ENCODE assay signal across 13 mouse cellular contexts in the genomic region with DNA sequence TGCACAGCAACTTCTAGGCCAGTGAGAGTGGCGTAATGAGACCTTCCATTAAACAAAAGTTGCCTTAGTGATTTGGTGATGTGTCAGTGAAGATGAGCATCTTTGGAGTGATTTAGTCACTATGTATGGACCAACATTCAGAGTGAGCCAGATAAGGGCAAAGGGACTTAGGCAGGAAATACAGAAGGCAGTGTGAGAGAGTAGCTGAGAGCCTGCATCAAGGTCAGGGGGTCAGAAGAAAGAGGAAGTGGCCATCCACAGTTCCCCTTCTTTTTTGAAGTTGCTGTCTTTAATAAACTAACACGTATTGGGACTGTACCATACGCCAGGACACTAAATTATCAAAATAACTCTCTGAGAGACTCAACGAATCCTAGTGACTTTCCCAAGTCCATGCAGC.
A peak's percentile ranks its signal among the peaks of the same experiment; 100 is the strongest.
DNase-seq lines count a peak whose midpoint lies in the region; ATAC-seq and TF ChIP-seq lines count a peak whose summit lies in the region.
"Had no signal": no experiment of that assay in that cellular context is flagged by ENCODE, and none has a peak within 500 bp of the region (broad histone marks: within the 10 kb centered on the region; RNA-seq: fewer than 3 reads in every experiment).

No protein-coding gene starts in this region.

- no peaks in the 10 kb centered on the region for H3K36me3 ChIP-seq in kidney, embryonic 14.5 days (ENCODE audit: control insufficient read depth, insufficient read depth, low read length)
- no peaks in the 10 kb centered on the region for H3K36me3 ChIP-seq in stomach, embryonic 14.5 days (ENCODE audit: control insufficient read depth, insufficient read depth, low read length)
- H3K36me3 ChIP-seq in stomach, postnatal 0 days (ENCODE audit: control insufficient read depth, insufficient read depth, low read length) = no peaks in the 10 kb centered on the region
- H3K36me3 ChIP-seq in hindbrain, embryonic 11.5 days (ENCODE audit: control insufficient read depth, insufficient read depth, low read length) = no peaks in the 10 kb centered on the region
- H3K36me3 ChIP-seq: hindbrain, embryonic 13.5 days; limb, embryonic 13.5 days had no signal

- H3K4me2 ChIP-seq in kidney, embryonic 14.5 days (replicated peaks; ENCODE audit: low read depth, low read length) = no peak overlapping the region
- no peak overlapping the region for H3K4me2 ChIP-seq in stomach, embryonic 14.5 days (replicated peaks; ENCODE audit: low read depth, low read length)
- no peak overlapping the region for H3K4me2 ChIP-seq in stomach, postnatal 0 days (replicated peaks; ENCODE audit: low read depth)
- no peak overlapping the region for H3K4me2 ChIP-seq in hindbrain, embryonic 11.5 days (replicated peaks; ENCODE audit: low read depth, low read length)
- H3K4me2 ChIP-seq: hindbrain, embryonic 13.5 days had no signal

- TF ChIP-seq CTCF in stomach, postnatal 0 days (IDR thresholded peaks at IDR 0.05; ENCODE audit: low read depth) = no peak

- 68% methylated on average over 4 of the region's 4 CpGs for WGBS in kidney, embryonic 14.5 days
- WGBS in stomach, embryonic 14.5 days = 85% methylated on average over 4 of the region's 4 CpGs
- WGBS in stomach, postnatal 0 days = 83% methylated on average over 4 of the region's 4 CpGs
- 80% methylated on average over 4 of the region's 4 CpGs for WGBS in hindbrain, embryonic 11.5 days

- no peak for DNase-seq in kidney, adult 11 months
- no peak for DNase-seq in stomach, postnatal 0 days (ENCODE audit: low spot score)
- DNase-seq in hindbrain, embryonic 11.5 days (ENCODE audit: low spot score) = no peak
- DNase-seq in right cerebral cortex, postnatal 36 days (ENCODE audit: low spot score in 2 of 2) = no peak
- DNase-seq: adrenal gland, postnatal 25 days; cerebellum, adult 9-11 months; midbrain, embryonic 14.5 days had no signal

- no peak for ATAC-seq in kidney, embryonic 14.5 days (ENCODE audit: low FRiP score, low TSS enrichment)
- ATAC-seq in stomach, embryonic 14.5 days (ENCODE audit: insufficient number of reproducible peaks, insufficient read depth, low FRiP score, low read depth) = no peak
- ATAC-seq in stomach, postnatal 0 days (ENCODE audit: low FRiP score, low TSS enrichment) = no peak
- peak; percentile 75 for ATAC-seq in megakaryocyte progenitor cell, adult 5-6 weeks (replicated peaks; ENCODE audit: poor library complexity)
- no peak for ATAC-seq in hindbrain, embryonic 11.5 days (ENCODE audit: low FRiP score)

- H3K4me1 ChIP-seq in kidney, embryonic 14.5 days (ENCODE audit: control insufficient read depth, insufficient read depth, low read length) = peaks cover 44% of the 10 kb centered on the region
- peaks cover 36% of the 10 kb centered on the region for H3K4me1 ChIP-seq in stomach, embryonic 14.5 days (ENCODE audit: control insufficient read depth, insufficient read depth, low read length)
- peaks cover 5% of the 10 kb centered on the region; the same call in 1 of the 2 replicates for H3K4me1 ChIP-seq in stomach, postnatal 0 days (replicated peaks; ENCODE audit: control insufficient read depth, insufficient read depth)
- peaks cover 2% of the 10 kb centered on the region for H3K4me1 ChIP-seq in hindbrain, embryonic 11.5 days (replicated peaks; ENCODE audit: control insufficient read depth, insufficient read depth, low read length)

- H3K27ac ChIP-seq in kidney, embryonic 14.5 days (ENCODE audit: low read depth, low read length) = peak overlapping the region; percentile 76
- peak overlapping the region; percentile 75; the same call in 1 of the 2 replicates for H3K27ac ChIP-seq in stomach, embryonic 14.5 days (ENCODE audit: low read length)
- no peak overlapping the region for H3K27ac ChIP-seq in stomach, postnatal 0 days (replicated peaks)
- H3K27ac ChIP-seq in hindbrain, embryonic 11.5 days (ENCODE audit: low read depth, low read length) = no peak overlapping the region
- H3K27ac ChIP-seq: hindbrain, embryonic 13.5 days; left cerebral cortex, adult 2 months had no signal

- H3K9ac ChIP-seq in kidney, embryonic 14.5 days (ENCODE audit: low read depth, low read length) = no peak overlapping the region
- H3K9ac ChIP-seq in stomach, embryonic 14.5 days (replicated peaks; ENCODE audit: low read depth, low read length) = no peak overlapping the region
- H3K9ac ChIP-seq in stomach, postnatal 0 days (ENCODE audit: low read length) = no peak overlapping the region
- no peak overlapping the region for H3K9ac ChIP-seq in hindbrain, embryonic 11.5 days (ENCODE audit: low read depth, low read length)
- H3K9ac ChIP-seq: hindbrain, embryonic 13.5 days; limb, embryonic 13.5 days had no signal

- no peaks in the 10 kb centered on the region for H3K9me3 ChIP-seq in kidney, embryonic 14.5 days (ENCODE audit: control insufficient read depth, low read length)
- H3K9me3 ChIP-seq in stomach, embryonic 14.5 days (ENCODE audit: control insufficient read depth, low read depth, low read length) = no peaks in the 10 kb centered on the region
- H3K9me3 ChIP-seq in stomach, postnatal 0 days (ENCODE audit: control insufficient read depth, low read length) = no peaks in the 10 kb centered on the region
- H3K9me3 ChIP-seq in hindbrain, embryonic 11.5 days (ENCODE audit: control insufficient read depth, low read length) = no peaks in the 10 kb centered on the region
- H3K9me3 ChIP-seq: hindbrain, embryonic 13.5 days; limb, embryonic 13.5 days had no signal

- no peak overlapping the region for H3K4me3 ChIP-seq in kidney, embryonic 14.5 days (ENCODE audit: low read length)
- H3K4me3 ChIP-seq in stomach, embryonic 14.5 days (ENCODE audit: low read depth, low read length) = no peak overlapping the region
- no peak overlapping the region for H3K4me3 ChIP-seq in stomach, postnatal 0 days (ENCODE audit: low read depth, low read length)
- H3K4me3 ChIP-seq in hindbrain, embryonic 11.5 days (ENCODE audit: low read depth, low read length) = no peak overlapping the region
- H3K4me3 ChIP-seq: hindbrain, embryonic 13.5 days; left cerebral cortex, adult 2 months; limb, embryonic 13.5 days had no signal

- peaks cover 14% of the 10 kb centered on the region for H3K27me3 ChIP-seq in kidney, embryonic 14.5 days (ENCODE audit: control insufficient read depth, insufficient read depth, low read length)
- H3K27me3 ChIP-seq in stomach, embryonic 14.5 days (ENCODE audit: control insufficient read depth, insufficient read depth, low read length) = no peaks in the 10 kb centered on the region
- no peaks in the 10 kb centered on the region for H3K27me3 ChIP-seq in stomach, postnatal 0 days (ENCODE audit: control insufficient read depth, insufficient read depth, low read length)
- no peaks in the 10 kb centered on the region; the same call in 1 of the 2 replicates for H3K27me3 ChIP-seq in hindbrain, embryonic 11.5 days (ENCODE audit: control insufficient read depth, insufficient read depth, low read length)
- H3K27me3 ChIP-seq: hindbrain, embryonic 13.5 days had no signal

- no peak for TF ChIP-seq EP300 in stomach, postnatal 0 days (optimal IDR thresholded peaks at IDR 0.05)

Comparison
In these comparisons a context has a peak if more than half of its experiments do, and no peak if none do; other contexts are left out.
1. H3K27ac ChIP-seq: peak in kidney, embryonic 14.5 days (single experiment) and stomach, embryonic 14.5 days (single experiment); none in stomach, postnatal 0 days (single experiment) and hindbrain, embryonic 11.5 days (single experiment).